Mouse (Mus musculus) gastrocnemius, postnatal 25 days (tissue): Measurements from ENCODE around the gene Itsn1. TPM values are rescaled to one million over a fixed set of nuclear protein-coding genes. Genes with fewer than 3 reads are reported as not detected.
A peak's percentile ranks its signal among the peaks of the same experiment; 100 is the strongest.

Source experiments
- DNase-seq: peaks from one replicate; pipeline ENCODE4 v3.0.0; 2022
- total RNA-seq, 2 experiments: library from RNA; stranded (reverse); gene quantifications; 1 replicate in 1 of 2; 2 replicates in 1 of 2; pipeline ENCODE4 v1.2.3; 2021

Itsn1 gene
- total RNA-seq, 2 experiments from 2014 or later, result 55.3 to 60.5 TPM

GRCm38 (mm10) chr16:91909569-91910335, 180.7 kb downstream of the Itsn1 start:
- no peak for DNase-seq

- peak; percentile 74 for DNase-seq
Measured at GRCm38 (mm10) chr16:91917631-91918096, 188.6 kb downstream of the Itsn1 start.

GRCm38 (mm10) chr16:91918461-91918860, 189.4 kb downstream of the Itsn1 start:
- DNase-seq, result no peak

- DNase-seq, result no peak
Measured at GRCm38 (mm10) chr16:91919056-91919455, 190.0 kb downstream of the Itsn1 start.

DNA sequence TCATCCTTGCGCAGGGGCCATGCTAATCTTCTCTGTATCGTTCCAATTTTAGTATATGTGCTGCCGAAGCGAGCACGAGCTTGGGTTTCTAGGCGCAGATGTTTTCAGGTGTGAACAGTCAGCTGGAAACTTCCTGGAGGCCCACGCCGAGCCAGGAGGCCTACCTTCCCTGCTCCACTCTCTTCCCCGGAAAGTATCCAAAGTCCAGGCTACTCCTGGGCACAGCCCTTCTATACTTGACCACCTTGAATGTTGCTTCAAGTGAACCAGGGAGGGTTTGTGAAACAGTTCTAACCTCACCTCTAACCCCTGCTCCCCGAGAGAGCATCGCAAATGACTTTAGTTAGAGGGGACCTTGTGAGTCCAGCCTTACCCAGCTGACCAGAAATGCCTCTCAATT, 192.3 kb downstream of the Itsn1 start:
- no peak for DNase-seq

GRCm38 (mm10) chr16:91922939-91923338, 193.9 kb downstream of the Itsn1 start:
- DNase-seq, result no peak

DNA sequence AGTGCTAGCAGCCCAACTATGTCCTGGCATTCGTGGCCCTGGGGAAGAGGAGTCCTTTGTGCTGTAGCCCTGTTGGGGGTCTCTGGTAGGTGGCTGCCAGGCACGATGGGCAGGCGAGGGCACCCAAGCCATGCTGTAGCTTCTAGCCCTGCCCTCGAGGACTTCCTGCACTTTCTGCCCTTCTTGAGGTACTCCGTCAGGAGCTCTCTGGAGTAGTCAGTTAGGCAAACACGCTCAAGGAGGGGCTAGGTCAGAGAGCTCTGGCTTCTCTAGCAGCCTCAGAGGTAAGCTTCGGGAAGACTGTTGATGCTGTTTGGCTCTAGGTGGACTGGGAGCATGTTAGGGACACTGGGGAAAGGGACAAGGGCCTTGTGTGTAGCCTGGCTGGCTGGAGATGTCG, 195.3 kb downstream of the Itsn1 start:
- no peak for DNase-seq

- no peak for DNase-seq
Measured at GRCm38 (mm10) chr16:91927911-91928630, 199.0 kb downstream of the Itsn1 start.

GRCm38 (mm10) chr16:91931078-91932013, 202.3 kb downstream of the Itsn1 start:
- DNase-seq, result peak; percentile 91

DNA sequence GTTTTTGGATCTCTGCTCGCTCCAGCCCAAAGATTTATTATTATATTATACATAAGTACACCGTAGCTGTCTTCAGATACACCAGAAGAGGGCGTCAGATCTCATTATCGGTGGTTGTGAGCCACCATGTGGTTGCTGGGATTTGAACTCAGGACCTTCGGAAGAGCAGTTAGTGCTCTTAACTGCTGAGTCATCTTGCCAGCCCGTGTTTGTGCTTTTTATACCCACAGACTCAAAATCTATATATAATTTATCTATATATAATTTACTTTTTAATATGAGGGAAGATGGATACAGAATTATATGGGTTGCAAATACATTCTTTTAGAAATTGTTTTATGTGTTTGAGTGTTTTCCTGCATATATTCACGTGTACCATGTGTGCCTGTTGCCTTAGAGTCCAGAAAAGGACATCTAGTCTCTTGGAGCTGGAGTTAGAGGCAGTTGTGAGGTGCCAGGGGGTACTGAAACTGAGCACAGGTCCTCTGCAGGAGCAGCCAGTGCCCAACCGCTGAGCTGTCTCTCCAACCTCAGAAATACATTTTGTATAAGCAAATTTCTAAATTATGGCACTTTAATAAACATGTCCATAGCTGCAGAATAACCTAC, 203.1 kb downstream of the Itsn1 start:
- DNase-seq, result no peak

GRCm38 (mm10) chr16:91932843-91933518, 203.9 kb downstream of the Itsn1 start:
- no peak for DNase-seq

GRCm38 (mm10) chr16:91935108-91935507, 206.0 kb downstream of the Itsn1 start:
- no peak for DNase-seq

DNA sequence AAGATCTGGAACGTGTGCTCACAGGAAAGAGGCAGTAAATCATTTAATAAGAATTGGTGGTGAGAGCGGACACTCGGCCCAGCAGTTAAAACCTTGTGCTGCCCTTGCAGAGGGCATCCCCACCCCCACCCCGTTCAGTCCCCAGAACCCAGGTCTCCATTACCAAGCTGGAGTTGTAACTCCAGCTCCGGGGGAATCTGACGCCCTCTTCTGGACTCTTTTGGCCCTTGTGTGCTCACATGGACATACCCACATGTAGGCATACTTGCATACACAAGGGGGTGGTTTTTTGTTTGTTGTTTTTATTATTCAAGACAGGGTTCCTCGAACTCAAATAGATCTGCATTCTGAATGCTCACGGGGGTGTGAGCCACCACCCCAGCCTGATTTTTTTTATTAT, 206.6 kb downstream of the Itsn1 start:
- DNase-seq, result no peak

DNA sequence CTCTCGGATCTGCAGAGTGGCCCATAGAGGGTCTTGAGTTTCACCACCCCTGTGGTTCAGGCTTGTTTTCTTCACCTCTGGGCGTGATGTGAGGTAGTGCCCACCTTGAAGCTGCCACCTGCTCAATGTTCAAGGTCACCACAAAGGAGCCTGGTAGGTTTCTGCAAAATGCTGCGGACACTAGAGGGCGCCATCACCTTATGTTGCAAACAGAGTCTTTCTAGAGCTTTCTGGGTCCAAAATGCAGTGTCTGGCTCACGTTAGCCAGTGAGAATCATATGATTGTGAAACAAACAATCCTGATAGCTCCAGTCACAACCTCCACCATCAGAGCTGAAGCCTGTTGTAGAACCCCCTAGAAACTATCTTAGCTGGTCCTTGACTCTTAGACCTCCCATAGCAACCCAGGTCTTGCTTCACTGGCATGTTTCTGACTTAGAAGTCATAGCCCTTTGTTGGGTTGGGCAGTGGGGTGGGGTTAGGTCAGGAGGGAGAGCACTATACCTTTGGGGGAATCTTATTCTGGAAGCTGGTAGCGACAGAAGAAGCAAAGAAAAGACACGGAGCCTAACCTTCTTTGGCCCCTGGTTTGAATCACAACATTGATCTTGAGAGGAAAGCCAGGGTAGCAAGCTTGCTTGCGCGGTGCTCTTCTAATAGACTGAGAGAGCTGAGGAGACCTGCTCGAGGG, 207.4 kb downstream of the Itsn1 start:
- peak; percentile 52 for DNase-seq

GRCm38 (mm10) chr16:91937281-91937680, 208.2 kb downstream of the Itsn1 start:
- no peak for DNase-seq

DNA sequence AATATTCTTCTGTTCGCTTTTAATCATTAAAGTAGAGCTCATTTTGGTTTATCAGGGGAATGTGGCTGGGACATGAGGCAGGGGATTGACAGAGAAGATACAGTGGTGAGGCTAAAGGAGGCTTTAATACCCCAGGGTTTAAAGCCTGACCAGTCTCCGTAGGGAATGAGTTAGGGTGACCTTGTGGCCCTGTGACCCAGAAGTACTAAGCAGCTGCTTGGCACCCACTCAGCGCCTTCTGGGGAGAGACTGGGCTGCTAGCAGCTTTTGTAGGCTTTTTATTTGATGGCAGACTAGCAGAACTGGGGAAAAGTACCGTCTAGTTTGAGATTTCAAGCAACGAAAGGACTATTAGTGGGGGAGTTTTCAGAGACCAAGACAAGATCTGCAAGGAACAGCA, 209.1 kb downstream of the Itsn1 start:
- DNase-seq, result no peak

GRCm38 (mm10) chr16:91940726-91941125, 211.6 kb downstream of the Itsn1 start:
- no peak for DNase-seq

DNA sequence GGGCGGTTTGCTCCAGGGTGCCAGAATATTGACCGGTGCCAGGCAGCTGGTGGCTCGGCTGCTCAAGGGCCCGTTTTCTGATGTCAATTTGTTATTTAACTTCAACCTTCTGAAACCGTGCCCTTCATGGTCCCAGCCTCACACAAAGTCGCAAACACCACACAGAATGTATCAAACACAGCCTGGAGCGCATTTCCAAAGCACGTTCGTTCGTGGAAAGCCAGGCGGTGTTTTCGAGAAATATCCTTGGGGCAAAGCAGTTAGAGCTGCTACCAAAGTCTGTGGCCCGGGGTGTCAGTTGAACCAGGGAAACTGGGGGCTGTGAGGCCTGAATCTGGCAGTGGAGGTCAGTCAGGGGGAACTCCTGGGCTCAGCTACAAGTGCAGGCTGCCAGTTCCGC, 213.1 kb downstream of the Itsn1 start:
- DNase-seq, result no peak

DNA sequence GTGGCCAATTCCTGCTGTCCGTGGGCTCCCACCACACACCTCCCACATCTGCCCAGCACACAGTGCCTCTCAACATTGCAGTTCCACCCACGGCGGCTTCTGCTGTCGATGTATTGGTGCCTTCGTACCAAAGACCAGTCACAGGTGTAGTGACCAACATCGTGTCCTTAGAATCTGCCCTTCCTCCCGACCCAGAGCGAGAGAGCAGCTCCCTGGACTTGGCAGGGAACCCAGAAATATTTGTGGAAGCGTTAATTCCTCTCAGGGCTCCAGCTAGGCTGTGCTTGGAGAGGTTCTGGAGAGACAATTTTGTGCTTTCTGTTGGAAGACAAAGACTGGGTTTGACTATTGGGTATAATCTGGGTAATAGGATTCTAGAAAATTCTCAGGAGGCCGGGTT, 217.2 kb downstream of the Itsn1 start:
- DNase-seq, result no peak

- DNase-seq, result no peak
Measured at GRCm38 (mm10) chr16:91947093-91947492, 218.0 kb downstream of the Itsn1 start.

DNA sequence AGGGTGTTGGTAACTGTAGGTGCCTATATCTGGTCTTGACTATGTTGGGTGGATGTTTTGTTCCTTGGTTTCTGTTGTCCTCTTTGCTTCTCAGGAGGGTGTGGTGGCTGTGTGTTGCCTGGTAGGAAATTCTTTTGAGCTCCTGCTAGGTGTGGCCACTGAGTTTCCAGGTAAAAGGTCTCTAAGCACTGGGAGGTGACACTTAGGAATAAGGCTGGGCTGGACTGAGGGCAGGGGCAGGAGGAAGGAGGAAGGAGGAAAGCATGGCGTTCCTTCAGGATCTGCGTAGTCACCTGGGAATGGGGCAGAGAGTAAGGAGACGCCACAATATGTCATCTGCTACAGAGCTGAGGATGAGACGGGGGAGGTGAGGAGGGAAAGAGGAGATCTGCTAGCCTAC, 224.9 kb downstream of the Itsn1 start:
- DNase-seq, result no peak
